Mouse (Mus musculus): Measurements from ENCODE around the gene Vmn1r39. TPM values are rescaled to one million over a fixed set of nuclear protein-coding genes. Genes with fewer than 3 reads are reported as not detected.

The Vmn1r39 gene
- polyA plus RNA-seq, 1 experiment from 2014 or later = not detected

Other genes with a start within 250 kb of the Vmn1r39 start
- not detected in 2 replicates for gene Vmn1r33, start 192.3 kb downstream of the Vmn1r39 start, polyA plus RNA-seq (2015; fragmentation: Nextera tagmentation; extraction: Ambion mirVana)
- not detected in 2 replicates for gene Vmn1r34, start 166.7 kb downstream of the Vmn1r39 start, polyA plus RNA-seq (2015; fragmentation: Nextera tagmentation; extraction: Ambion mirVana)
- gene Vmn1r35, start 124.7 kb downstream of the Vmn1r39 start, polyA plus RNA-seq (2015; fragmentation: Nextera tagmentation; extraction: Ambion mirVana) = not detected in 2 replicates
- gene Vmn1r36, start 91.4 kb downstream of the Vmn1r39 start, polyA plus RNA-seq (2015; fragmentation: Nextera tagmentation; extraction: Ambion mirVana) = not detected in 2 replicates
- gene Vmn1r37, start 81.2 kb downstream of the Vmn1r39 start, polyA plus RNA-seq (2015; fragmentation: Nextera tagmentation; extraction: Ambion mirVana) = not detected in 2 replicates
- not detected in 2 replicates for gene Vmn1r38, start 28.0 kb downstream of the Vmn1r39 start, polyA plus RNA-seq (2015; fragmentation: Nextera tagmentation; extraction: Ambion mirVana)
- 93.8 and 96.4 TPM in 2 replicates for gene Gng12, start 85.8 kb upstream of the Vmn1r39 start, polyA plus RNA-seq (2015; fragmentation: Nextera tagmentation; extraction: Ambion mirVana)
- gene Gadd45a, start 226.8 kb upstream of the Vmn1r39 start, polyA plus RNA-seq (2015; fragmentation: Nextera tagmentation; extraction: Ambion mirVana) = 14.5 and 17.7 TPM in 2 replicates